Mouse (Mus musculus) heart, adult 2 months (tissue): Measurements from ENCODE around the gene Gabbr2. TPM values are rescaled to one million over a fixed set of nuclear protein-coding genes. Genes with fewer than 3 reads are reported as not detected.
A peak's percentile ranks its signal among the peaks of the same experiment; 100 is the strongest.

Experiments used
- DNase-seq, 2 experiments: peaks; one replicate each; pipeline ENCODE4 v3.0.0; 2021
- H3K27ac ChIP-seq: fragments of 200-600 bp; 2 replicates; pipeline ENCODE4 v1.8.1; 2022
- H3K27me3 ChIP-seq: fragments of 200-500 bp; 2 replicates; pipeline ENCODE4 v1.6.1; 2012; ENCODE audit warnings: mild to moderate bottlenecking, low read length, inconsistent platforms, mixed read lengths; ENCODE audit not compliant: control insufficient read depth, insufficient read depth
- H3K36me3 ChIP-seq: fragments of 200-500 bp; 2 replicates; pipeline ENCODE4 v1.6.1; 2012; ENCODE audit warnings: low read length, inconsistent platforms; ENCODE audit not compliant: control insufficient read depth, insufficient read depth
- H3K4me1 ChIP-seq: fragments of 200-500 bp; 2 replicates; pipeline ENCODE4 v1.6.1; 2011; ENCODE audit warnings: low read length; ENCODE audit not compliant: control insufficient read depth, insufficient read depth
- H3K4me3 ChIP-seq: fragments of 200-600 bp; 2 replicates; pipeline ENCODE4 v1.8.1; 2022
- H3K79me2 ChIP-seq: fragments of 200-500 bp; replicated peaks from 2 replicates; pipeline ENCODE4 v1.6.1; 2012; ENCODE audit warnings: mild to moderate bottlenecking, inconsistent platforms, low read length, moderate library complexity, mixed read lengths; ENCODE audit not compliant: control insufficient read depth, insufficient read depth
- H3K9ac ChIP-seq: fragments of 200-500 bp; 2 replicates; pipeline ENCODE4 v1.6.1; 2012; ENCODE audit warnings: low read depth, mild to moderate bottlenecking, control low read depth, inconsistent platforms, low read length, mixed read lengths
- CTCF ChIP-seq: fragments of 200-600 bp; IDR thresholded peaks from 2 replicates; pipeline ENCODE4 v1.8.1; 2022; ENCODE audit warnings: antibody characterized with exemption, mild to moderate bottlenecking, moderate library complexity
- EP300 ChIP-seq: fragments of 200-500 bp; IDR thresholded peaks from 2 replicates; pipeline ENCODE4 v1.6.1; 2011; ENCODE audit warnings: low read depth, low read length, control low read depth; ENCODE audit not compliant: insufficient read depth
- POLR2A ChIP-seq: fragments of 200-500 bp; IDR thresholded peaks from 2 replicates; pipeline ENCODE4 v1.6.1; 2011; ENCODE audit warnings: mild to moderate bottlenecking, low read depth, low read length, control low read depth; ENCODE audit not compliant: insufficient read depth
- WGBS: fragments of 180-500 bp; shearing (Covaris S2); methylation state at CpG from one replicate; pipeline ENCODE4 v1.1.7; 2018; 5-methylcytosine and 5-hydroxymethylcytosine counted together
- intact Hi-C: fragments of 180-260 bp; cut with DNase I; formaldehyde crosslinking; loops from one replicate; pipeline ENCODE4 v1.15.1; 2025
- long read RNA-seq: library from polyadenylated mRNA; stranded (forward); transcript quantifications from one replicate; pipeline ENCODE4 v2.0.0, GENCODE M21; 2021
- polyA plus RNA-seq: library from polyadenylated mRNA; depleted of rRNA; stranded (reverse); fragments of >200 nt; gene quantifications from 2 replicates; pipeline ENCODE4 v1.2.3, GENCODE M21; 2012; rRNA removed
- total RNA-seq, 2 experiments: library from RNA; stranded (reverse); gene quantifications; 2 replicates each; pipeline ENCODE4 v1.2.3; 2021

Gabbr2 gene
- total RNA-seq (under 1 TPM in 1 of 2 experiments, not detected in 1; 0.09 TPM), polyA plus RNA-seq (0.03 and 0.18 TPM in 2 replicates)
- long read RNA-seq = 0 reads

DNA sequence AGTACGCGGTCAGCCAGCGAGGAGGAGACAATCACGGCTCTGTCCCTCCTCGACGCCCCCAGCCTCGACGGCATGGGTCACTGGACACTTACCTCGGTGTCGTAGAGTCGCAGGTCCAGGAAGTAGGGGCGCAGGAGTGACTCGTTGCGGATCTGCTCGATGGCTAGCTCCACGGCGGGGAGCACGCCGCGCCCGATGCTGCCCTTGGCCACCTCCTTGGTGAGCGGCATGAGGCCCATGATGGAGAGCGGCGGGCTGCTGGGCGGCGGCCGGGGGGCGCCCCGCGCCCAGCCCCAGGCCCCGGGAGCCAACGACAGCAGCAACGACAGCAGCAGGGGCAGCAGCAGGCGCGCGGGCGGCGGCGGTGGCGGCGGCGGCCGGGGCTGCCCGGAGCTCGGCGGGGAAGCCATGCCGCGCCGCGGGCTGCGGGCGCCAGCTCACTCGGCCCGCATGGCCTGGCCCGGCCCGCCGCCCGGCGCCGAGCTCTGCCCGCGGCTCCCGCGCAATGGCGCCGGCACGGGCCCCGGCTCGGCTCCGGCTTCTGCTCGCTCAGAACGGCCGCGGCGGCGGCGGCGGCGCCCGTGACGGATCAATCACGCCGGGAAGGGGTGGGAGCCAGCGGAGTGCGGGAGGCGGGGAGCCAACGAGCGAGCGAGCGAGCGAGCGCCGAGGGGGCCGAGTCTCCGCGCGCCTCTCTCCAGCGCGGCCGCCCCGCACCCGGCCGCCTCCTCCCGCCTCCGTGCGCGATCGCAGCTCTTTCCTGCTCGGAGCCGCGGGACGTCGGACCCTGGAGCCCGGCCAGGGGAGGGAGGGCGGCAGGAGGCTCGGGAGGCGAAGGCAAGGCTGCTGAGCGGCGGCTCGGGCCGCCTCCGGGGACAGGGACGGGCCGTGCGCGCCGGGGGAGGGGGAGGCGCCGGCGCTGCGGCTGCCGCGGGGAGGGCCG is at the start of gene Gabbr2:
Gabbr2 (minus strand) TSS at position 858 of the 943 bp plus-strand sequence.
- DNase-seq = no peak
- peaks cover 11% of the 10 kb centered on the region for H3K27me3 ChIP-seq
- no peaks in the 10 kb centered on the region for H3K79me2 ChIP-seq
- intact Hi-C loops = no loop called here
- TF ChIP-seq POLR2A (no peak), CTCF (no peak), EP300 (no peak)
- H3K4me3 ChIP-seq = peak within 1 kb of the TSS; percentile 28; the same call in 1 of the 2 replicates
- no peaks in the 10 kb centered on the region for H3K4me1 ChIP-seq
- no peaks in the 10 kb centered on the region for H3K36me3 ChIP-seq
- WGBS = 6% methylated on average over 124 of the region's 134 CpGs
- H3K27ac ChIP-seq = no peak within 1 kb of the TSS
- no peak within 1 kb of the TSS for H3K9ac ChIP-seq

DNA sequence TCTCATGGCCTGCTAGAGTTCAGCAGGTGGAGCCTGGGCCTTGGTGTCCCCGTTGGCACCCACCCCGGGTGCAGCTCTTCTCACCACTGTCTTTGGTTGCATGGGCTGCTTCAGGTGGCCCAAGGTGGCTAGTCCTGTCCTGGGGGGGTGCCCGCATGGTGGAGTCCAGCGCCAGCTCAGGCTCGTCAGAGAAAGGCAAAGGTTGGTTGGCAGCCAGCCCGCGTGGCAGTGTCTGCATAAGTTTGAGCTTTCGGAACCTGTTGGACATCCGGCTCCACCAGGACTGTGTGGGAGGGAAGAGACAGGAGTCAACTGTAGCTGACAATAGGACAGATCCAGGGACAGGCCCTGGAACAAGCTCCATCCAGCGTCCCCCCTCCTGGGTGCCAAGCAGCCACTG is 47.9 kb upstream of the Gabbr2 start:
- H3K9ac ChIP-seq = no peak overlapping the region
- TF ChIP-seq EP300 (no peak), CTCF (no peak), POLR2A (no peak)
- no peaks in the 10 kb centered on the region for H3K36me3 ChIP-seq
- DNase-seq = no peak
- no peak overlapping the region for H3K4me3 ChIP-seq
- no peaks in the 10 kb centered on the region for H3K79me2 ChIP-seq
- intact Hi-C loops = loop anchor here (5.0 kb wide), 1 partner anchor 427 kb away; no protein-coding TSS in a partner anchor
- 90% methylated on average over 10 of the region's 10 CpGs for WGBS
- no peak overlapping the region for H3K27ac ChIP-seq
- no peaks in the 10 kb centered on the region for H3K27me3 ChIP-seq
- H3K4me1 ChIP-seq = peaks cover 1% of the 10 kb centered on the region; the same call in 1 of the 2 replicates

GRCm38 (mm10) chr4:47037321-47037657 is 45.6 kb upstream of the Gabbr2 start:
- DNase-seq = peak; percentile 60 to 82
- 13% methylated on average over 5 of the region's 5 CpGs for WGBS

DNA sequence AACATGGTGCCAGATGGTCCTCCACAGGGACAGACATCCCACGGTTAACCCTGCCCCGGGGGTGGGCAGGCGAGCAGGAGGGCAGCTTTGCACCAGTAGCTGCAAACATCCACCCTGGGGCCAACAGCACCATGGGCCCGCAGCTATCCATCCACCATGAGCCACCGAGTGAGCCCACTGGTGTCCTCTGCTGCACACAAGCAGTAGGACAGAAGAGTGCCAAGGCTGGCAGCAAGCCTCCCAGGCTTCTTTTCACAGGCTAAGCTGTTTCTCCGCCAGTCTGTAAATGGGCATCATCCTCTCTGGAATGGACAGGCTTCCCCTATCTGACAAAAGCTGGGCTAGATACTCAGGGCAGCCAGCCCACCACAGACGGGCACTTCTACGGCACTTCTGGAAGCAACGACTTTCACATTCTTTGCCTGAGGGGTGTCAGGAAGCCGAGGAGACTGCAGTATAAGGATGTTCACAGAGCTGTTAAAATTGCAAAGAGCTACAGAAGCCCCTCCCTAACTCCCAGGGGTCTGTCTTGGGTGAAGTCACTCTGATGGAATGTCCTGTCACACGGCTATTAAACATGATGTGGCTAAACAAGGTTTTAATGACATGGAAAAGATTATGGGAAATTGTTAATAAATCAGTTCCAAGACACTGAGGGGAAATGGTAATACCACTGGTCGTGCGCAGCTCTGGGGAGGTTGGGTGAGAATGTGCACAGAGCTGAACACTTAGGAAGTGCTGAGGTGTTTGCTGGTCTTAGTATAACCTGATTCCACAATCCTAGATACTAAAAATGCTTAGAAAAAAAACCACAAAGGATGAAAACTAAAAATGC is 45.0 kb upstream of the Gabbr2 start:
- intact Hi-C loops = loop anchor here (1.0 to 5.0 kb wide), 2 partner anchors 347 to 424 kb away; no protein-coding TSS in a partner anchor
- Histone ChIP-seq H3K4me3 (no peak overlapping the region), H3K27me3 (no peaks in the 10 kb centered on the region), H3K9ac (no peak overlapping the region), H3K79me2 (no peaks in the 10 kb centered on the region), H3K4me1 (no peaks in the 10 kb centered on the region), H3K36me3 (no peaks in the 10 kb centered on the region), H3K27ac (no peak overlapping the region)
- WGBS = 53% methylated on average over 13 of the region's 13 CpGs
- DNase-seq = no peak
- TF ChIP-seq CTCF (no peak), EP300 (no peak)

More at GRCm38 (mm10) chr4:47037321-47037657, 45.6 kb upstream of the Gabbr2 start:
- TF ChIP-seq CTCF (peak; percentile 97), EP300 (peak; percentile 51; the same call in 1 of the 2 replicates), POLR2A (no peak)
- Histone ChIP-seq H3K79me2 (no peaks in the 10 kb centered on the region), H3K27me3 (no peaks in the 10 kb centered on the region), H3K4me1 (no peaks in the 10 kb centered on the region), H3K36me3 (no peaks in the 10 kb centered on the region), H3K4me3 (no peak overlapping the region), H3K27ac (no peak overlapping the region), H3K9ac (no peak overlapping the region)
- intact Hi-C loops = loop anchor here (1.0 to 5.0 kb wide), 2 partner anchors 348 to 425 kb away; no protein-coding TSS in a partner anchor

- Histone ChIP-seq H3K27me3 (no peaks in the 10 kb centered on the region), H3K9ac (no peak overlapping the region), H3K4me1 (no peaks in the 10 kb centered on the region), H3K36me3 (no peaks in the 10 kb centered on the region), H3K27ac (no peak overlapping the region), H3K4me3 (no peak overlapping the region), H3K79me2 (no peaks in the 10 kb centered on the region)
- DNase-seq = no peak
- intact Hi-C loops = loop anchor here (5.0 kb wide), 1 partner anchor 423 kb away; no protein-coding TSS in a partner anchor
- WGBS = 81% methylated on average over 14 of the region's 14 CpGs
- TF ChIP-seq POLR2A (no peak), CTCF (no peak), EP300 (no peak)
Measured at GRCm38 (mm10) chr4:47035536-47035935, 43.9 kb upstream of the Gabbr2 start.
